Mouse (Mus musculus) erythroblast, embryonic 14.5 days (primary cell): ENCODE results near the gene Ifitm10.

Experiments used
- GATA1 ChIP-seq: IDR thresholded peaks from 2 replicates; pipeline ENCODE4 v1.6.1; 2012; ENCODE audit warnings: low read length, inconsistent platforms, mixed read lengths
- TAL1 ChIP-seq: IDR thresholded peaks from 3 replicates; pipeline ENCODE4 v1.6.1; 2012; ENCODE audit warnings: low read length, inconsistent platforms, mixed read lengths

DNA sequence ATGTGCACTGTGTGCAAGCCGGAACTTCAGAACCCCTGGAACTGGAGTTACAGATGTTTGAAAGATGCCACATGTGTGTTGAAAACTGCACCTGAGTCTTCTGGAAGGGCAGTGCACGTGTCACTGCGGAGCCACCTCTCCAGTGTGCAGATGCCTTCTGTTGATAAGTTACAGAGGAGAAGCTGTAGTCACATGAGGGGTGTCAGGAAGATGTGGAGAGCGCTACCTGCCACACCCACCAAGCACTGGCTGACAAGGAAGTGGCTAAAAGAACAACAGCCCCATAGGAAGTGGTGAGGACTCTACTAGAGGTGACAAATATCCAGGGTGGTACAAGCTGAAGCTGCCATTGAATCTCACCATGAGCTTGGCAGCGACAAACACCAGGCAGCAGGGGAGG lies 19.7 kb downstream of the Ifitm10 start:
- TF ChIP-seq GATA1 (peak; percentile 57; the same call in 1 of the 2 replicates), TAL1 (peak; percentile 63)
